Mouse (Mus musculus) testis, adult 2 months (tissue): ENCODE data around the gene Lrrc28.

Source experiments
- CTCF ChIP-seq: fragments of 200-500 bp; IDR thresholded peaks from 2 replicates; pipeline ENCODE4 v1.5.1; 2012; ENCODE audit warnings: low read depth, mild to moderate bottlenecking, inconsistent platforms, low read length, moderate library complexity; ENCODE audit not compliant: control insufficient read depth, insufficient read depth, insufficient replicate concordance
- POLR2A ChIP-seq: fragments of 200-500 bp; IDR thresholded peaks from 2 replicates; pipeline ENCODE4 v1.6.1; 2012; ENCODE audit warnings: low read depth, mild to moderate bottlenecking, inconsistent platforms, low read length, moderate library complexity; ENCODE audit not compliant: control insufficient read depth

- no peak for TF ChIP-seq CTCF
- TF ChIP-seq POLR2A = no peak
Observed at GRCm38 (mm10) chr7:67588743-67589142, 56.3 kb downstream of the Lrrc28 start.
